Mouse (Mus musculus) stomach, embryonic 15.5 days (tissue): Measurements from ENCODE around the gene Brd2. TPM values are rescaled to one million over a fixed set of nuclear protein-coding genes. Genes with fewer than 3 reads are reported as not detected.

Experiments
- ATAC-seq: fragments of 200-750 bp; cut with Nextera tagmentation; 2 replicates; pipeline ENCODE4 v1.8.0; 2017; ENCODE audit warnings: low read depth, moderate number of reproducible peaks, moderate TSS enrichment; ENCODE audit not compliant: insufficient read depth, low FRiP score
- H3K27ac ChIP-seq: fragments of 300-500 bp; sonication (generic); 2 replicates; pipeline ENCODE4 v1.5.1; 2015; ENCODE audit warnings: mild to moderate bottlenecking, inconsistent platforms
- H3K27me3 ChIP-seq: fragments of 300-500 bp; sonication (generic); replicated peaks from 2 replicates; pipeline ENCODE4 v1.6.1; 2015; ENCODE audit warnings: inconsistent platforms
- H3K36me3 ChIP-seq: fragments of 300-500 bp; sonication (generic); 2 replicates; pipeline ENCODE4 v1.6.1; 2015; ENCODE audit warnings: inconsistent platforms
- H3K4me1 ChIP-seq: fragments of 300-500 bp; sonication (generic); 2 replicates; pipeline ENCODE4 v1.6.1; 2015; ENCODE audit warnings: inconsistent platforms
- H3K4me2 ChIP-seq: fragments of 300-500 bp; sonication (generic); 2 replicates; pipeline ENCODE4 v1.6.1; 2015; ENCODE audit warnings: mild to moderate bottlenecking, inconsistent platforms
- H3K4me3 ChIP-seq: fragments of 300-500 bp; sonication (generic); replicated peaks from 2 replicates; pipeline ENCODE4 v1.5.1; 2015; ENCODE audit warnings: inconsistent platforms
- H3K9ac ChIP-seq: fragments of 300-500 bp; sonication (generic); 2 replicates; pipeline ENCODE4 v1.6.1; 2015; ENCODE audit warnings: inconsistent platforms
- H3K9me3 ChIP-seq: fragments of 300-500 bp; sonication (generic); 2 replicates; pipeline ENCODE4 v1.6.1; 2016; ENCODE audit warnings: inconsistent platforms
- WGBS: fragments of 180-500 bp; shearing (Covaris S2); methylation state at CpG from one replicate; pipeline ENCODE4 v1.1.7; 2015; 5-methylcytosine and 5-hydroxymethylcytosine counted together
- polyA plus RNA-seq: library from polyadenylated mRNA; unstranded; fragments of >200 nt; fragmentation: Nextera tagmentation; extraction: Ambion mirVana; gene quantifications from 2 replicates; pipeline ENCODE4 v1.2.1, GENCODE M21; 2015

Brd2 gene
- polyA plus RNA-seq, 1 experiment from 2014 or later: 107 TPM

DNA sequence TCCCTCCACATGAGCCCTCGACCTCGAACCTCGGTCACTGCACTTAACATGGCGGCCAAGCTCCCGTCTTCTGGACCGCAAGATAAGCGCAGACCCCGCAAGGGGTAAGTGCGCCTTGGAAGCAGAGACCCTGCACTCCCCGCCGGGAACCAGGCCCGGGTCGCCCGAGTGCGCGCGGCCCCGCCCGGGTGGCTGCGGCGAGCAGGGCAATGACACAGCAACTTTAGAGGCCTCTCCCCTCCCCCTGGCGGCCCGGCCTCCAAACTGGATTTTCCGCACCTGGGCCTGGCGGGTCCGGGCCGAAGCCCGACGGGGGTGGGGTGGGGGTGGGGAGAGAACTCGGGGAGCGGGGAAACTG is 1.6 kb downstream of the Brd2 start:
- H3K27ac ChIP-seq: peak overlapping the region; percentile 100
- H3K9ac ChIP-seq: peak overlapping the region; percentile 89
- under 1% methylated on average over 30 of the region's 31 CpGs for WGBS
- H3K4me1 ChIP-seq: peaks cover 26% of the 10 kb centered on the region
- peak; percentile 12; the same call in 1 of the 2 replicates for ATAC-seq
- peak overlapping the region; percentile 80 for H3K4me3 ChIP-seq
- H3K36me3 ChIP-seq: peaks cover 19% of the 10 kb centered on the region
- peak overlapping the region; percentile 71 for H3K4me2 ChIP-seq
- no peaks in the 10 kb centered on the region for H3K27me3 ChIP-seq
- H3K9me3 ChIP-seq: no peaks in the 10 kb centered on the region

DNA sequence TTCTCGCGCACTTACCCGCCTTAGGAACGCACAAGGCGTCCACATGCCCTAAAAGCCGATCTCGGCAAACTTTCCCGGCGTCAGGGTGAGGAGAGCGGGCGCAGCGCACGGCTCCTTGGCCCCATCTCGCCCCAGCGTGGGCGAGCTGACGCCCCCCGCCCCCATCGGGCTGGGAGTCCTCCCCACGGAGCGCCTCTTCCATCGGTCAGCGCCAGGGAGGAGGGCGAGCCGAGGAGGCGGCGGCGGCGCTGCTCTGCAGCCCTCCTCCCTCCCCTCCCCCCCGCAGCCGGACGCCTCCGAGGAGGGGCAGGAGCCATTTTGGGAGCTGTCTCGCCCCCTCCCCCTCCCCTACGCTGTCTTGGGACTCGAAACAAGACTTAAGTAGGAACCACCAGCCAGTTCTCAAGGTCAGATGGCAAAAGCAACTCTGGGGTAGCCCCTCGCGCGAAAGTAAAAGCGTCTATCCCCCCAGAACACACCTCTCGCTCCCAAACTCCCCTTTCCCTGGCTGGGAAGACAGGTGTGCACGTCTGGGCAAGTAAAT is 2.2 kb downstream of the Brd2 start:
- no peaks in the 10 kb centered on the region for H3K27me3 ChIP-seq
- H3K4me2 ChIP-seq: peak overlapping the region; percentile 71
- peak; percentile 23 for ATAC-seq
- H3K36me3 ChIP-seq: peaks cover 24% of the 10 kb centered on the region
- no peaks in the 10 kb centered on the region for H3K9me3 ChIP-seq
- peak overlapping the region; percentile 89 for H3K9ac ChIP-seq
- H3K27ac ChIP-seq: peak overlapping the region; percentile 100
- H3K4me1 ChIP-seq: peaks cover 30% of the 10 kb centered on the region
- WGBS: under 1% methylated on average over 38 of the region's 42 CpGs
- H3K4me3 ChIP-seq: peak overlapping the region; percentile 80

DNA sequence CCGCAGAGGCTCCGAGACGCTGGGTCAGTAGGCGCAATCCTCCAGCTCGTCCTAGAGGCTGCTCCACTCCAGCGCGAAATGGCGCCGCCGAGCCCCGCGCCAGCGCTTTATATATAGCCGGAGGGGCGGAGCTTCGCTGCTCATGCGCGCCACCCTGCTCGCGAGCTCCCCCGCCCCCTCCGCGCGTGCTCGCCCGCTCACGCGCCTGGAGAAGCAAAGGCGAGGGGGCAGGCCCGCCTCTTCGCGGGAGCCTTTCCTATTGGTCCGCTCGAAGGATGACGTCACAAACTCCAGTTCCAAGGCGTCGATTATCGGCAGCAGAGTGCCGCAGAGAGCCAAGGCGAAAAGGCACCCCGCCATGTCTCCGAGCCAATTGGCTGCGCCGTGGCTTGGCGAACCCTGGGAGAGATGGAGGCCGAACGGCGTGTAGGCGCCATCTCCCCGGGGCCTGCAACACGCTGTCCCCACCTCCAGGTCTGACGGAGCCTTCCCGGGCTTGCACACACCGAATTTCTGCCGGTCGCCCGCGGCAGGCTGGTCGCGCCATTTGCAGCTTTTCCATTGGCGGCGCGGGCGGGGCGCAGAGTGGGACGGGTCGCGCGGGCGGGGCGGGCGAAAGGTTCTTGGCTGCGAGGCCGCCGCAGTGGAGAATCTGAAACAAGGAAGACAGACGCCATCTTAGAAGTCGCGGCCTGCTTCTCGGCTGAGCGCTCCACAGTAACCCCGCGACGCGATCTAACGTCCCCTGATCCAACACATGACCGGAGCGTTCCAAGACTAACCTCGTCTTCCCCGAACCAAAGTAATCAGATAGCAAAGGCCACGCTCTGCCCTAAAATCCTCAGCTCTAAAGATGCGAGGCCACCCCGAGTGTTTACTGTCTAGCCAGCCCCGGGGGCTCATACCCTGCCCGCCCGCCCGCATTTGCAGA is 2.9 kb downstream of the Brd2 start, which contains the start of gene H2-DMa:
TSS of gene H2-DMa (plus strand) at position 293 of the 931 bp plus-strand sequence.
- under 1% methylated on average over 96 of the region's 96 CpGs for whole genome bisulfite sequencing
- Histone ChIP-seq H3K4me2 (peak within 1 kb of the TSS; percentile 79), H3K4me1 (peaks cover 32% of the 10 kb centered on the region), H3K27me3 (no peaks in the 10 kb centered on the region), H3K9me3 (no peaks in the 10 kb centered on the region), H3K9ac (peak within 1 kb of the TSS; percentile 89), H3K27ac (peak within 1 kb of the TSS; percentile 100), H3K4me3 (peak within 1 kb of the TSS; percentile 80), H3K36me3 (peaks cover 31% of the 10 kb centered on the region)
- ATAC-seq: peak; percentile 77

DNA sequence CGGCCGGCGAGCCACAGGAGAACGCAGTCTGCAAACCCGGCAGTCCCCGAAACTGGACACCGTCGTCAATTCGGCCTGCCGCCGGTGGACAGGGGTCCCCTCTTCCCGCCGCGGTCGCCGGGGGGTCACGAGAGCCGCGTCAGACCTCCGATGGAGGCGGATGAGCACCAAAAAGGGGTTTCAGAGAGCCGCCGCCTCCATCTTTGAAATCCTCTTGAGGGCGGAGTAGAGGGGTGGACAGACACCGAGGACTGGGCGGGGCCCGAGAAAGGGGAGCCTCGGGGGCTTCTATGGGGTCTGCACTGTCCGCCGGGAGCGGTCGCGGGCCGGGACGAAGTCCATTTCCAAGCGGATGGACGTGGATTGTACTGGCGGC is 3.6 kb downstream of the Brd2 start:
- peak overlapping the region; percentile 77 for H3K9ac ChIP-seq

DNA sequence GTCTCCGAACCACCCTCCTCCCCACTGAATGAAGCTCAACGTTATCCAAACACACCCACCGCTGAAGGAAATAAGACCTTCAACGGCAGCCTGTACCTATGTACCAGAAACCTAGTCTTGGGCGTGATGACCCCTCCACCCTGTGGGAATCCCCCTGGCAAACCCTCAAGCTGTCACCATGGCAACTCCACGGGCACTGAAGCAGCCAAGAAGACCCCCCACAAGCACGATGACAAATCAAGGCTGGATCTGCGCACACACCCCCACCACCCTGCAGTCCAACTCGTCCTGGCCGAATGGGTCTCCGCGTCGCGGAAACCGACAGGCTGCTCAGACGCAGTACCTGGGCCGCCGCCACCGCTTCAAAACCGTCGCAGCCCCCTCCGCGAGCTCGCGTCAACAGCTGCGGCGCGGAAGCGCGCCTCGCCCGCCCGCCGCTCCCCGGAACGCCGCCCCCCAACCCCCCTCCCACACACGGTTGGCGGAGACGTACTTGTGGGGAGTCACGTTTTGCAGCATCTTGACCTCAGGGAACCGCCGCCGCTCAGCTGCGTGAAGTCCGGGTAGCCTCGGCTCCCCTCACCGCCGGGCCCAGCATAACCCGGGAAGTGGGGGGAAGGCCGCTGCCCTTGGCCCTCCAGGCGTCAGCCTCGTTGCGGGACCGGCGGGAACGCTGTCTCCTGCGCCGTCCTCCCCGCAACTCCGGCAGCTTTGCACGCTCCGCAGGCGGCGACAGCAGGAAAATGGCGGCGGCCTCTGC is 4.1 kb downstream of the Brd2 start:
- H3K27ac ChIP-seq: peak overlapping the region; percentile 75
- peak overlapping the region; percentile 79 for H3K4me2 ChIP-seq
- no peak for ATAC-seq
- H3K4me1 ChIP-seq: peaks cover 24% of the 10 kb centered on the region
- H3K9me3 ChIP-seq: no peaks in the 10 kb centered on the region
- peak overlapping the region; percentile 80 for H3K4me3 ChIP-seq
- H3K9ac ChIP-seq: peak overlapping the region; percentile 77
- peaks cover 43% of the 10 kb centered on the region for H3K36me3 ChIP-seq
- under 1% methylated on average over 67 of the region's 67 CpGs for WGBS
- H3K27me3 ChIP-seq: no peaks in the 10 kb centered on the region

More for the DNA sequence above, 3.6 kb downstream of the Brd2 start:
- H3K4me3 ChIP-seq: peak overlapping the region; percentile 80
- H3K9me3 ChIP-seq: no peaks in the 10 kb centered on the region
- peak overlapping the region; percentile 75 for H3K27ac ChIP-seq
- H3K27me3 ChIP-seq: no peaks in the 10 kb centered on the region
- H3K4me2 ChIP-seq: peak overlapping the region; percentile 79
- WGBS: under 1% methylated on average over 38 of the region's 38 CpGs
- peaks cover 38% of the 10 kb centered on the region for H3K36me3 ChIP-seq
- peaks cover 28% of the 10 kb centered on the region for H3K4me1 ChIP-seq
- ATAC-seq: peak; percentile 27

DNA sequence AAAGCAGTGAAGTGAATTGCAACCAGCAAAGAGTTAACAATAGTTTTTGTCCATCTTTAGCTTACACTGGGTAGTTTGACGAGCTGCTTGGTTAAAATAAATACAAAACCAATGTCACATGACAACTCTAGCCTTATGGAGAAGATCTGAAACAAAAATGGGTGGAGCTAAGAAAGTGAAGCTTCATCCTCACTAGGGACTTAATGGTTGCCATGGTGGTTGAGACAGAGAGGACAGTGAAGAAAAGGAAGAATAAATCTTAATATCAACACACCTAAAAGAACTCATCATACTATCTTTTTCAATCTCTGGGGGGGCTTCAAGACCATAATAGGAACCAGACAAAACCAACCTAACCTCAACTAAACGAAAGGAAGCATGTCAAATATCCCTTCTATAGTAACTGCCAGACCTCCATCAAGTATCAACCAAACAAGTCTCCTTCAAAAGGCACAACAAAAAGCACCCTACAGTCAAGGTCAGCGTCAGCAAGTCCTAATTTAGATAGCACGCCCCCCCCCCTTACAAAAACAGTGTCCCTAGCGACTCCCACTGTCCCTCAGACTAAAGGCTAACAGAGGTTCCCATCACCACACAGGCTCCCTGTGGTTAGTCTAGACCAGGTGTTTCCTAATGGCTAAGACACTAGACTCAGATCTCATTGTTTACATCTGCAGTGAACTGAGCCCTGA is 4.9 kb downstream of the Brd2 start:
- Histone ChIP-seq H3K27me3 (no peaks in the 10 kb centered on the region), H3K27ac (0 out of 2 replicates have a peak overlapping the region, but pooled peaks have one; percentile 1), H3K9me3 (no peaks in the 10 kb centered on the region), H3K4me1 (peaks cover 24% of the 10 kb centered on the region), H3K4me2 (peak overlapping the region; percentile 79), H3K4me3 (peak overlapping the region; percentile 80), H3K9ac (peak overlapping the region; percentile 77), H3K36me3 (peaks cover 51% of the 10 kb centered on the region)
- 2% methylated on average over 5 of the region's 5 CpGs for WGBS
- no peak for ATAC-seq

DNA sequence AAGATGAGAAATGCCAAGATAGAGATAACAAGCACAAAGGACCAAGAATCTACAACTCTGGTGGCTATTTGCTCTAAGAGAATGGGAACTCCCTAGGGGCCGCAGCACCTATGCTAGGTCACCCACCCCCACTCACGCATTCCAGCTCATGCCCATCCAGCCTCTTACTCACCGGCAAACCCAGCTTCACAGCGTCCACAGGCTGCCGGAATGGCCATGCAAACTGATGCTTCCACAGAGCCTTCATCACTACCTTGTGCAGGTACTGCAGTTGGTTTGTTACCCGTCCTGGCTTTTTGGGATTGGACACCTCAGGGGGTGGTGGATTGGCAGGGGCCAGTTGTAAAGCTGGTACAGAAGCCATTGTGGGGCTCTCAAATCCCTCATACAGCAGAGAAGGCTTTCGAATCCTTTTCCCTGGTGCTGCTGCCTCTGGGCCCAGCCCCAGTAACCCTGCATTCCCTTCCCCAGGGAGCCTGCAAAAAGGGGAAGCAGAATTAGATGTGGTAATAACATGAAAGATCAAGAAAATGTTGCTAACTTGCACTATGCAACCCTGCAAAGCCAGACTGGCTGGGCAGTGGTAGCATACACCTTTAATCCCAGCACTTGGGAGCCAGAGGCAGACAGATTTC is 5.6 kb downstream of the Brd2 start:
- Histone ChIP-seq H3K27me3 (no peaks in the 10 kb centered on the region), H3K4me3 (peak overlapping the region; percentile 80), H3K36me3 (peaks cover 58% of the 10 kb centered on the region), H3K27ac (0 out of 2 replicates have a peak overlapping the region, but pooled peaks have one; percentile 1), H3K4me2 (peak overlapping the region; percentile 79), H3K9ac (peak overlapping the region; percentile 33; the same call in 1 of the 2 replicates), H3K9me3 (no peaks in the 10 kb centered on the region), H3K4me1 (peaks cover 24% of the 10 kb centered on the region)
- WGBS: 23% methylated on average over 7 of the region's 7 CpGs
- no peak for ATAC-seq

DNA sequence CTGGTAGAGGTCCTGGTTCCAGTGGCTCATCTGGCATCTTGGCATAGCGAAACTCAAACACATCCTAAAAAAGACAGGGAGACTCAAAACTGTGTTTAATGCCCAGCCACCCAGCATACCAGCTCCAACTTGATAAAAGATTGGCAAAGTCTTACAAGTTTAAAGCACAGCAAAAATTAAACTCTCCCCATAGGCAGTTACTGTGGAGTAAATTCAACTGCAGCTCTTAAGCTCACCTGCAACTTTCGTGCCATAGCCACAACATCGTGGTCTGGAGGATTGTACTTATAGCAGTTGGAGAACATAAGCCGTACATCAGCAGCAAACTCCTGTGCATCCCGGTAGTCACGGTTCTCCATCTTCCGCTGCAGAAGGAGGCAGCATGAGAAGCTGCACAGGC is 8.3 kb downstream of the Brd2 start:
- no peak overlapping the region for H3K27ac ChIP-seq
- ATAC-seq: no peak
- peaks cover 27% of the 10 kb centered on the region for H3K4me1 ChIP-seq
- no peak overlapping the region for H3K4me3 ChIP-seq
- peaks cover 74% of the 10 kb centered on the region for H3K36me3 ChIP-seq
- no peaks in the 10 kb centered on the region for H3K27me3 ChIP-seq
- 89% methylated on average over 7 of the region's 7 CpGs for WGBS
- H3K9ac ChIP-seq: no peak overlapping the region
- H3K9me3 ChIP-seq: no peaks in the 10 kb centered on the region
- H3K4me2 ChIP-seq: no peak overlapping the region

DNA sequence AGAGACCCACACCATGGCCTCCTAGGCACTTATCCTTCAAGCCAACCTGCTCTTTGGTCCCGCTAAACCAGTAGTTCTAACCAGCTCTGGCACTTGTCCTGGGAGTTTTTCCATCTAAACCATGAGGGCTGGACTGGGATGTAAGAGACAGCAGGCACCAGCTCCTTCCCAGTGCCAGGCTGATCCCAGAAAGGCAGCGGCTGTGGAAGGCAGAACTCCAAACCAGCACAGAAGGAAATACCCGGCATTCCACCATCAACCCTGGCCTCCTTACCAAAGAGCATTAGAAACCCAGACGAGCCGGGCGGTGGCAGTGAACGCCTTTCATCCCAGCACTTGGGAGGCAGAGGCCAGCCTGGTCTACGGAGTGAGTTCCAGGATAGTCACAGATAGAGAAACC is 12.1 kb downstream of the Brd2 start:
- Histone ChIP-seq H3K4me2 (no peak overlapping the region), H3K27me3 (no peaks in the 10 kb centered on the region), H3K9me3 (no peaks in the 10 kb centered on the region), H3K4me1 (peaks cover 10% of the 10 kb centered on the region), H3K9ac (no peak overlapping the region), H3K4me3 (no peak overlapping the region), H3K36me3 (peaks cover 54% of the 10 kb centered on the region), H3K27ac (peak overlapping the region; percentile 21; the same call in 1 of the 2 replicates)
- ATAC-seq: no peak
- WGBS: 62% methylated on average over 8 of the region's 8 CpGs

DNA sequence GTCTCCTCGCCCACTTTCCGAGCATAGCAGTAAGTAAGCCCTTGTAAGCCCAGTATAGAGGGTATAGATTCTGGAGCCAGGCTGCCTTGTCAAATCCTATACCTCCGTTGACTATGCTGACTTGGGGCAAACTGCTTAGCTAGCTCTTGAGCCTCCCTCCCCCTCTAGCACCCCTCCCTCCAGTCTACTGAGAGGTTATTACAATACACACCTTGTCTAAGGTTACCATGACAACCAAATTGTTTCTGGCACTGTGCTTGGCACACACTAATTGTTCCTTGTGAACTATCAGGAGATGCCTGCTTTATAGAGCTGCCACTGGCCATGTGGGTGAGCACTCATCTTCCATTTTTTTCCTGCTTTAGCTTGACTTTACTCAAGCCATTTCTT is 12.6 kb downstream of the Brd2 start:
- H3K4me2 ChIP-seq: no peak overlapping the region
- H3K4me3 ChIP-seq: no peak overlapping the region
- 65% methylated on average over 3 of the region's 3 CpGs for WGBS
- H3K4me1 ChIP-seq: peaks cover 5% of the 10 kb centered on the region; the same call in 1 of the 2 replicates
- no peak overlapping the region for H3K9ac ChIP-seq
- H3K27ac ChIP-seq: 0 out of 2 replicates have a peak overlapping the region, but pooled peaks have one; percentile 21
- H3K9me3 ChIP-seq: no peaks in the 10 kb centered on the region
- ATAC-seq: peak; percentile 25; the same call in 1 of the 2 replicates
- no peaks in the 10 kb centered on the region for H3K27me3 ChIP-seq
- peaks cover 49% of the 10 kb centered on the region for H3K36me3 ChIP-seq
